Mouse (Mus musculus) hindbrain, embryonic 13.5 days (tissue): ENCODE results near the gene Otx1. TPM values are rescaled to one million over a fixed set of nuclear protein-coding genes. Genes with fewer than 3 reads are reported as not detected.
A peak's percentile ranks its signal among the peaks of the same experiment; 100 is the strongest.

Experiments used
- ATAC-seq: fragments of 200-750 bp; cut with Nextera tagmentation; 2 replicates; pipeline ENCODE4 v1.8.0; 2017; ENCODE audit warnings: moderate TSS enrichment; ENCODE audit not compliant: low FRiP score
- H3K27ac ChIP-seq: fragments of 300-500 bp; sonication (generic); 2 replicates; pipeline ENCODE4 v1.5.1; 2015; ENCODE audit warnings: inconsistent platforms, mild to moderate bottlenecking, moderate library complexity
- H3K27me3 ChIP-seq: fragments of 300-500 bp; sonication (generic); 2 replicates; pipeline ENCODE4 v1.6.1; 2015; ENCODE audit warnings: mild to moderate bottlenecking, inconsistent platforms
- H3K36me3 ChIP-seq: fragments of 300-500 bp; sonication (generic); 2 replicates; pipeline ENCODE4 v1.6.1; 2015; ENCODE audit warnings: mild to moderate bottlenecking, inconsistent platforms
- H3K4me1 ChIP-seq: fragments of 300-500 bp; sonication (generic); replicated peaks from 2 replicates; pipeline ENCODE4 v1.6.1; 2015; ENCODE audit warnings: inconsistent platforms
- H3K4me2 ChIP-seq: fragments of 300-500 bp; sonication (generic); 2 replicates; pipeline ENCODE4 v1.6.1; 2015; ENCODE audit warnings: inconsistent platforms, mild to moderate bottlenecking, moderate library complexity
- H3K4me3 ChIP-seq: fragments of 300-500 bp; sonication (generic); 2 replicates; pipeline ENCODE4 v1.5.1; 2015; ENCODE audit warnings: mild to moderate bottlenecking, inconsistent platforms
- H3K9ac ChIP-seq: fragments of 300-500 bp; sonication (generic); 2 replicates; pipeline ENCODE4 v1.6.1; 2015; ENCODE audit warnings: mild to moderate bottlenecking, inconsistent platforms
- H3K9me3 ChIP-seq: fragments of 300-500 bp; sonication (generic); 2 replicates; pipeline ENCODE4 v1.6.1; 2016; ENCODE audit warnings: inconsistent platforms
- WGBS: fragments of 180-500 bp; shearing (Covaris S2); methylation state at CpG from one replicate; pipeline ENCODE4 v1.1.7; 2015; 5-methylcytosine and 5-hydroxymethylcytosine counted together
- polyA plus RNA-seq: library from polyadenylated mRNA; unstranded; fragments of >200 nt; fragmentation: Nextera tagmentation; extraction: Ambion mirVana; gene quantifications from 2 replicates; pipeline ENCODE4 v1.2.1, GENCODE M21; 2015

Gene Otx1
- polyA plus RNA-seq, 1 experiment from 2014 or later, result 1.6 TPM

DNA sequence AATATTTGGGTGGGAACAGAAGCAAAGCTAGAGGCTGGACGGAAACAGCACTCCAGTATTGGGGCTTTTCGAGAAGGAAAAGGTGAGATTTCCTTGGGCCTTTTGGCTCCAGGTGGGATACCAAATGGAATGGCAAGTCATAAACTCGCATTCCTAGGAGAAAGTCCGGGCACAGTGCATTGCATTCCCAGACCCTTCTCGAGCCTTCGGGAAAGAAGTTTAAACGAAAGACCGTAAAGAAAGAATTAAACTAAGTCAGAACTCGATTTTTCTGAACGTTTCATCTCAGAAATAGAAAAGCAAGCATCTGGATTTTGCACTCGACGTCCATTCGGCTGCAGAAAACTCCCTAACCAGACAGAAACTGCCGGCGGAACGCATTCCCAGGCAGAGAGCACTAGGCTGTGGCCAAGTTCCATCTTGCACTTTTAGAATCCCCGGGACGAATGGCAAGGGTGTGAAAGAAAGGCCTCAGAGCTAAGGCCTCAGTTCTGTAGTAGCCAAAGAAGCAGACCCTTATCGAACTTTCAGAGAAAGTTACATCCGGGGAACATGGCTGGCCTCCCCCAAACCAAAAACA is 5.0 kb downstream of the Otx1 start:
- WGBS, result 1% methylated on average over 20 of the region's 20 CpGs

DNA sequence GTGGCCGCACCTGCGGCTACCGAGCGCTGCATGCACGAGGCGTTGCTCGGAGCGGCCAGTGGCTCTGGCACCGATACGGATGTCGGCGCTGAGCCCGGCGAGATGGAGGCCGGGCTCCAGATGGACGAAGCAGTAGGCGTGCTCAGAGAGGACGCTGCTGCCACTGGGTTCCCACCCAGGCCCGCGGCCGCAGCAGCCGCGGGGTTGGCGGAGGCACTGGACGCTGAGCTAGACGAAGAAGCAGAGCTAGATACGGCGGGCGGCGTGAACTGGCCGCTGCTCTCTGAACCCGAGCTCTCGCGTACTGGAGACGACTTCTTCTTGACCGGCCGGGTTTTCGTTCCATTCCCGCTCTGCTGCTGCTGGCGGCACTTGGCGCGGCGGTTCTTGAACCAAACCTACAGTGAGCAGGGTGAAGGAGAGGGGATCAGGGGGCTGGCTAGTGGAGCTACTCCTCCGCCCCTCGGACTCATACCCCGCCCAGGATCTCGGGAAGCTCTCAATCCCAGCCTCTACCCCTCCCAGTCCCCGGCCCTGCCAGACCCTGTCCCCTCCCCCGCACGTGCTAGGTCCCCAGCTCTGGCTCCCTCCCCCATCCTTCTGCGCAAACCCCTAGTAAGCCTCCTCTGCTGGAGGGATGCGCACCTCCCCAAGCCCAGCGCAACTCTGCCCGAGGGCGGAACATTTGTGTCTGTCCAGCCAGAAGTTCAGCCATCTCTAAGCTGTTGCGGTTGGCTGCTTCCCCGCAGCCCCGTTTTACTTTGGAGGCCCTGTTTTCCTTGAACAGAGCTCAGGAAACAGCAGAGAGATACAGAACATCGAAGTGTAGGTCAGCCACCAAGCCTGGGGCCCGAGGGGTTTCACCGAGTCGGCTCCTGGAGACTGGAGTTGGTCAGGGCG is 5.8 kb downstream of the Otx1 start:
- peak overlapping the region; percentile 29; the same call in 1 of the 2 replicates for H3K9ac ChIP-seq

More for the DNA sequence above, 5.0 kb downstream of the Otx1 start:
- Histone ChIP-seq H3K36me3 (no peaks in the 10 kb centered on the region), H3K4me1 (peaks cover 37% of the 10 kb centered on the region), H3K27ac (no peak overlapping the region), H3K9me3 (no peaks in the 10 kb centered on the region), H3K9ac (no peak overlapping the region), H3K4me3 (no peak overlapping the region), H3K4me2 (no peak overlapping the region), H3K27me3 (peaks cover 98% of the 10 kb centered on the region)
- ATAC-seq, result no peak

DNA sequence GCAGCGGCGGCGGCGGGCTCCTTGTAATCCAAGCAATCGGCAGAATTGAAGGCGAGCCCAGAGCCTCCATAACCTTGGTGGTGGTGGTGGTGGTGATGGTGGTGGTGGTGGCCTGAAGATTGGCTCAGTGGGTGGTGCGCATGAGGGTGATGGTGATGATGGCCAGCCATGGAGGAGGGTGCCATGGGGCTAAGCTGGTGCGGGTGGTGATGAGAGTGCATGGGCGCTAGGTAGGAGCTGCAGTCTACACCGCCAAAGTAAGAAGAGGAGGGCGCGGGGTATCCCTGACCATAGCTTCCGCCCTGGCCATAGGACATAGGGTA is 6.4 kb downstream of the Otx1 start:
- no peak for ATAC-seq
- WGBS, result 4% methylated on average over 13 of the region's 13 CpGs
- peak overlapping the region; percentile 18; the same call in 1 of the 2 replicates for H3K4me3 ChIP-seq
- no peaks in the 10 kb centered on the region for H3K9me3 ChIP-seq
- H3K27me3 ChIP-seq, result peaks cover 95% of the 10 kb centered on the region
- H3K27ac ChIP-seq, result no peak overlapping the region
- no peaks in the 10 kb centered on the region for H3K36me3 ChIP-seq
- H3K4me1 ChIP-seq, result peaks cover 28% of the 10 kb centered on the region
- H3K4me2 ChIP-seq, result peak overlapping the region; percentile 42
- peak overlapping the region; percentile 29; the same call in 1 of the 2 replicates for H3K9ac ChIP-seq

More for the DNA sequence above, 5.8 kb downstream of the Otx1 start:
- no peaks in the 10 kb centered on the region for H3K9me3 ChIP-seq
- no peak overlapping the region for H3K27ac ChIP-seq
- H3K27me3 ChIP-seq, result peaks cover 96% of the 10 kb centered on the region
- H3K4me3 ChIP-seq, result peak overlapping the region; percentile 18; the same call in 1 of the 2 replicates
- H3K4me2 ChIP-seq, result peak overlapping the region; percentile 42
- no peaks in the 10 kb centered on the region for H3K36me3 ChIP-seq
- WGBS, result under 1% methylated on average over 61 of the region's 63 CpGs
- H3K4me1 ChIP-seq, result peaks cover 34% of the 10 kb centered on the region
- peak; percentile 6; the same call in 1 of the 2 replicates for ATAC-seq

DNA sequence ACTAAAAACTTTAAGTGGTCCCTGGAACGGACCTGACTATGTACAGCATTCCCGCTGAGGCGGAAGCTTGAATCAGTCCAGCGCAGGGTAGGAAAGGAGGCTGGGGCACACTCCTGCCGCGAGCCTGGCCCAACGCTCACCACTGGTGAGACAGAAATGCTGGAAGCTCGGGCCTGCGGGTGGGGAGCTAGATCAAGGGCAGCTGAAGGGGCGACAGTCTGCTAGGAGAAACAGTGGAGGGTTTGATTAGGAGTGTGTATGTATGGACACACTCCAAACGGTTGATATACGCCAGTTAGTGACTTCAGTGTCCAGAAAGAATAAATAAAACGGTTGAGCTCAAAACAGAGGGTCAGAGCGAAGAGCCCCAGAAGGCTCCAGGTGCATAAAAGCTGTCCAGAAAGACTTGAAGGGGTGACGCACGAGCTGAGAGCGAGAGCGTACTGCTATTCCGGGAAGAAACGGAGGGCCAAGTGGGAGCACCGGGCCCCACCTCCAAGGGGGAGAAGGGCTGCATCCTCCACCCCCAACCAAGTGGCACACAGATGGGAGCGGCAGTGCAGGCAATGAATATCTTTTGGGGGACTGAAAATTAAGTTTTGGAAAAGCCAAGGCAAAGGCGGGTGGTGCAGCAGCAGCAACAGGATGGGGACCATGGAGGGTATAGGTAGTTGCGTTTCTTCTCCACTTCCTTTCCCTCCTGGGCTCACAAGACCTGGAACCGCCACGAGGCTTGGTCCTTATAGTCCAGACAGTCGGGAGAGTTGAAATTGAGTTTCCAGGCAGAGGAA is 7.0 kb downstream of the Otx1 start:
- Histone ChIP-seq H3K9ac (no peak overlapping the region), H3K27ac (no peak overlapping the region), H3K27me3 (peaks cover 94% of the 10 kb centered on the region)

DNA sequence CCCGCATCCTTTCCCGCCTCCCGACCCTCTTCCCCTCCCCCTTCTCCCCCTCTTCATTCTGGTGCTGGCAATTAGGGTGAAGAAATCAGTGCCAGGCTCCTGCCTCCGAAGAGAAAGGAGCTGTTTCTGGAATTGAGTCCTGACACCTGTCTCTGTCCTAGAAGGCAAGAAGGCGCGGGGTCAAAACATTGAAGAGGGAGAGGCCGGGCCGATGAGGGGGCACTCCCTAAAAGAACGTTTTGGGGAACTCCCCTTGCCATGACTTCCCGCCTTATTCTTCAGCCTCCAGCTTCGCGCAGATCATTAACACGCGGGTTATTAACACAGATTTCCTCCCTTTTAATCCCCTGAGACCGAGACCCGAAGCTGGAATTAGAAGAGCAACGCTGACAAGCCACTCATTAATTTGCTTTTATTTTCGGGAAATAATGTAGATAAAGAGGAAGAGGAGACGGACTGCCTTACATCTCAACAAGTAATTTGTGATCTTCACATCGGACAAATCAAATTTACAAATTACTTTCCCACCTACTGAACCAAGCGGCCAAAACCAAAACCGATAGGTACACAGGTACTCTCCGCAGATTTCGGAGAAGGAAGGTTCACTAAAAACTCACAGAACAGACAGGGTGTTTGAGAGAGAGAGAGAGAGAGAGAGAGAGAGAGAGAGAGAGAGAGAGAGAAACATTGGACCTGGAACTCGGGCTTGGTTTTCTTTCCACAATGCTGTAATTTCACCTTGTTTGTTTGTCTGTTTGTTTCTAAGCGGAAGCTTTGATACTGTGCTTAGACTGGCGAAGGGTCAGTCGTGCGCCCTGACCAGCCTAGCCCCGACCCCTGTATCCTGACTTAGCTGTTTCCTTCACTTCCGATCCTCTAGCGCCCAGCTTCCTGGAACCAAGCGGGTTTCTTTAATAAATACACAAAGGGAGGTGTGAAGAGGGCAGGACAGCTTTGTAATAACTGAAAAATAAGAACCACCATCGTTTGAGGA is 8.0 kb downstream of the Otx1 start:
- WGBS, result 2% methylated on average over 34 of the region's 34 CpGs
- no peak for ATAC-seq
- Histone ChIP-seq H3K27me3 (peaks cover 89% of the 10 kb centered on the region), H3K4me1 (peaks cover 17% of the 10 kb centered on the region), H3K36me3 (no peaks in the 10 kb centered on the region), H3K9me3 (no peaks in the 10 kb centered on the region), H3K27ac (no peak overlapping the region), H3K9ac (no peak overlapping the region), H3K4me3 (no peak overlapping the region), H3K4me2 (no peak overlapping the region)

More for the DNA sequence above, 7.0 kb downstream of the Otx1 start:
- ATAC-seq, result no peak
- no peaks in the 10 kb centered on the region for H3K36me3 ChIP-seq
- 0 out of 2 replicates have a peak overlapping the region, but pooled peaks have one; percentile 42 for H3K4me2 ChIP-seq
- H3K9me3 ChIP-seq, result no peaks in the 10 kb centered on the region
- H3K4me1 ChIP-seq, result peaks cover 22% of the 10 kb centered on the region
- 5% methylated on average over 27 of the region's 27 CpGs for WGBS
- H3K4me3 ChIP-seq, result peak overlapping the region; percentile 18; the same call in 1 of the 2 replicates

DNA sequence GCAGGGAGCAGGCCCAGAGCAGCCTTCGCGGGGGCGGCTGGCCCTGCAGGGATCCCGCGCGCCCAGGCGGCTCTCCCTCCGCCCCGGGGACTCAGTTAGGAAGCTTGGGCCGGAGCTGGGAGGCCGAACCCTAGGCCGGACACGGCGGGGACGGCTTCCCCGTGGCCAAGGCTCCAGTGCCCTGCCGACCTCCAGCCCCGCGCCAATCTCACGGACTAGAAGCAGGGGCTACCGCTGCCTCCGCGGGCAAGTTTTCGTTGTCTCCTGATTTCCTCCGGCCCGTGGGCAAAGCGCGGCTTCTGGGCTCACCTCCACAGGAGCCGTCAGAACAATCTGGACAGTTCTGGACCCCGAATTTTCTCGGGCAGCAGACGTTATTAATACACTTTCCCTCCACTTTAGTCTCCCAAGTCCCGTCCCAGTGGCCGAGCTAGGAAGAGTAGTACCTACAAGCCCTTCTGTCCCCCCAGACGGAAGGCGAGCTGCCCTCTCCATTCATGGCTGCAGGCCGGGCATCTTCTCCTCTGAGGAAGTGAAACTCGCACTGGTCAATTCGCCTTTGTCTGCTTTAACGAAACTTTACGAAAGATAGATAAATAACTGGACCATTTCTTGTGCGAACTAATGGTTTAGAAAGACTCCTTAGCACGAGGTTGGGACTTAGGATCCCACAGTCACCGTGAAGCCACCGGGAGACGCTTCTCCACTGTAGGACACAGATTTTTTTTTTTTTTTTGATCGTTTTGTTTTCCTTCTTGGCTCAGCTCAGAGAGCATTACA is 8.9 kb downstream of the Otx1 start:
- Histone ChIP-seq H3K4me2 (peak overlapping the region; percentile 23; the same call in 1 of the 2 replicates), H3K9me3 (no peaks in the 10 kb centered on the region), H3K27ac (no peak overlapping the region), H3K27me3 (peaks cover 89% of the 10 kb centered on the region), H3K4me1 (peaks cover 17% of the 10 kb centered on the region), H3K4me3 (peak overlapping the region; percentile 12; the same call in 1 of the 2 replicates), H3K9ac (no peak overlapping the region), H3K36me3 (no peaks in the 10 kb centered on the region)
- no peak for ATAC-seq
- under 1% methylated on average over 47 of the region's 47 CpGs for WGBS

DNA sequence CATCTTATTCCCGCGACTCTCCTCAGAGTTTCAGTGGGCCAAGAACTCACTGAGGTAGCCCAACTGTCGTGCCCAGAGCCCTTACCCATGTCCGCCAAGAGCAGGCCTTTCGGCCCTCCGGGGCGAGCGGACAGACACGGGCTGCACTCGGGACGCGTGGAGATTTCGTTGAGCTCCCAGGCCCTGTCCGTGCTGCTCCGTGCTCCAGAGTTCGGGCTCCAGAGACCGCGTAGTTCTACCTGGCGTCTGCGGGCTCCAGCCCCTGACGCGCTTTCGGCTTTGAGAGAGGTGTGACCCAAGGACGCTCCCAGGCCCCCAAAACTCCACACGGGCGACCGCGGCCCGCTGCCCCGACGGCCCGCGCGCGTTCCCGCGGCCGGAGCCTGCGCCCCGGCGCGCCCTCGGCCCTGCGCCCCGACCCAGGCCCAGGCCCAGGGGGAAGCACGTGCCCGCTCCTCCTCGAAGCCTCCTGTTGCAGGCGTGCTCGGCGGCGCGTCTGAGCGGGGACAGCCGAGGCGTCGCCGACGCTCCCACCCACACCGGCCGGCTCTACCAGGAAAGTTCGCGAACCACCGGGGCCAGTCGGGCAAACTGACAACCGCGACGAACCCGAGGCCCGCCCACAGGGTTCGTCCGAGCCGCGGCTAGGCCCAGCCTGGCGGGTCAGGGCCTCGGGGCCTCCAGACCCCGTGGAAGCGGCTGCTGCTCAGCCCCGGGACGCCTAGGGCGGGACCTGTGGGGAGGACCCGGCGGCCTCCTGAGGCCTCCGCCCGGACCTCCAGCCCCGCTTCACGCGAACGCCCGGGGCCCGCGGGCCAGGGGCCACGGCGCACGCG is 9.7 kb downstream of the Otx1 start:
- Histone ChIP-seq H3K4me2 (peak overlapping the region; percentile 23), H3K36me3 (no peaks in the 10 kb centered on the region), H3K9ac (no peak overlapping the region), H3K4me1 (peaks cover 17% of the 10 kb centered on the region), H3K9me3 (no peaks in the 10 kb centered on the region), H3K27me3 (peaks cover 89% of the 10 kb centered on the region), H3K4me3 (peak overlapping the region; percentile 12; the same call in 1 of the 2 replicates), H3K27ac (no peak overlapping the region)
- 0 out of 2 replicates have a peak, but pooled peaks have one; percentile 38 for ATAC-seq
- 1% methylated on average over 91 of the region's 96 CpGs for WGBS

DNA sequence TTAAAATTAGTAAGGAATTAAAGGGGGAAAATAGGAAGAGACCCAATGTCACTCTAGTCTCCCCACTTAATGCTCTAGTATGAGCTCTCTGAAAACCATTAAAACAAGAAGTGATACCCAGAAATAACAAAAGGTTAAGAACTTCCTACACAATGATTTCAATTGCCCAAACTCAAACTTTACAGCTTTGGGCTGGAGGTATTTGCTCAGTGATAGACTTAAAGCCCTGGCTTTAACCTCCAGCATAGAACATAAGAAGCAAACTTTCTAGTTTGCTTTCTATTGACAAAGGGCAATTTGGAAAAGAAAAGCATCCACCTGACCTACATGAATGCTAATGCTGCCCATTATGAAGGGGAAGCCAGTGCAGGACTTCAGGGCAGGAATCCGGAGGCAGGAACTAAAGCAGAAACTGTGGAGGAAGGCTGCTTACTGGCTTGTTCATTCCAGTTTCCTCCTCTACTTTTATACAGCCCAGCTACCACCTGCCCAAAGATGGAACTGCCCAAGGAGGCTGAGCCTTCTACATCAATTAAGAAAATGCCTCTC is 14.2 kb downstream of the Otx1 start:
- no peak overlapping the region for H3K4me2 ChIP-seq
- H3K27me3 ChIP-seq, result peaks cover 69% of the 10 kb centered on the region
- H3K27ac ChIP-seq, result no peak overlapping the region
- 74% methylated on average over 1 of the region's 1 CpGs for WGBS
- H3K9me3 ChIP-seq, result no peaks in the 10 kb centered on the region
- H3K4me1 ChIP-seq, result peaks cover 8% of the 10 kb centered on the region
- H3K36me3 ChIP-seq, result no peaks in the 10 kb centered on the region
- H3K4me3 ChIP-seq, result no peak overlapping the region
- no peak overlapping the region for H3K9ac ChIP-seq
- no peak for ATAC-seq

DNA sequence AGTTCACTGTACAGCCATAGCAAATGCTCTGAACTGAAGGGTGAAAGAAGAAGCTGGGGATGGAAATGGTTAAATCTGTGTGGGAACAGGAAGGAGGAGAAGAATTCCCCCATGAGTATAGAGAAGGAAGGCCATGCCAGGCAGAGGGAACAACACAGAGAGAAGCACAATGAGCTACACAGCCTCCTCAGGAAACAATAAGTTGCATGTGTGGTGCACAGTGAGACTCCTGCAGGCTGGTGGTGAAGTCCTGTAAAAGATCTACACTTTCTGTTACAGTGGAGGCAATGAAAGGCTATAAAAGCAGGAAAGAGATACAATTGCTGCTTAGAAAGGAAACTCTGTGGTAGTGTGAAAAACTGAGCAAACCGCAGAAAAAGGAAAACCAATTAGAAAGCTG is 17.6 kb downstream of the Otx1 start:
- 55% methylated on average over 1 of the region's 1 CpGs for WGBS
- no peak overlapping the region for H3K27ac ChIP-seq
- H3K4me3 ChIP-seq, result no peak overlapping the region
- no peaks in the 10 kb centered on the region for H3K36me3 ChIP-seq
- ATAC-seq, result no peak
- no peak overlapping the region for H3K4me2 ChIP-seq
- H3K4me1 ChIP-seq, result no peaks in the 10 kb centered on the region
- peaks cover 45% of the 10 kb centered on the region for H3K27me3 ChIP-seq
- no peaks in the 10 kb centered on the region for H3K9me3 ChIP-seq
- H3K9ac ChIP-seq, result no peak overlapping the region

DNA sequence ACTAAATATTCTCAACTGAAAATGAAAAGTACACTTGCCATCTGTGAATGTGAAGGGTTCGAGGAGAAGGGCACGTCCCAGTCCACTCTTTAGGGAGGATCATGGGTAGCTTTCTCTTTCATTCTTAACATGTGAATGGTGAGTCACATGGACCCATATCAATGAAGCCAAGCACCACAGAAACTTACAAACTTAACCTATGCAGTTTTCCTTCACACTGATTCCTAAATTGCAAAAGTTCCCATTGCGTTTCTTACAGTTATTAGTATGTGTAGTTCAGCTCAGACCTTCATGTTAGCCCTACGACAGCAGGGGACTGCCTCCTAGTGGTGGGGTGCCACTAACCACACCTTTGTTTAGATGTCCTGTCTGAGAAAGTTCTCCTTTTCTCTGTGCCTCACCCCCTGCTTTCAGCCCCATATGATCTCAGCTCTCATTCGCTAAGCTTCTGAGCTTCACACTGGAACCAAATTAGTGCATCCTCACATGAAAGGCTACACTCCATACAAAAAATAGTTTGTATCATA is 28.6 kb downstream of the Otx1 start:
- H3K27me3 ChIP-seq, result no peaks in the 10 kb centered on the region
- no peaks in the 10 kb centered on the region for H3K36me3 ChIP-seq
- H3K4me3 ChIP-seq, result no peak overlapping the region
- H3K27ac ChIP-seq, result no peak overlapping the region
- 0 out of 2 replicates have a peak, but pooled peaks cover 4% of the 10 kb centered on the region for H3K9me3 ChIP-seq
- no peak overlapping the region for H3K4me2 ChIP-seq
- no peak for ATAC-seq
- no peaks in the 10 kb centered on the region for H3K4me1 ChIP-seq
- H3K9ac ChIP-seq, result no peak overlapping the region
- WGBS, result 77% methylated on average over 5 of the region's 5 CpGs
